8 mouse cellular contexts compared by ENCODE assay signal in the genomic region with DNA sequence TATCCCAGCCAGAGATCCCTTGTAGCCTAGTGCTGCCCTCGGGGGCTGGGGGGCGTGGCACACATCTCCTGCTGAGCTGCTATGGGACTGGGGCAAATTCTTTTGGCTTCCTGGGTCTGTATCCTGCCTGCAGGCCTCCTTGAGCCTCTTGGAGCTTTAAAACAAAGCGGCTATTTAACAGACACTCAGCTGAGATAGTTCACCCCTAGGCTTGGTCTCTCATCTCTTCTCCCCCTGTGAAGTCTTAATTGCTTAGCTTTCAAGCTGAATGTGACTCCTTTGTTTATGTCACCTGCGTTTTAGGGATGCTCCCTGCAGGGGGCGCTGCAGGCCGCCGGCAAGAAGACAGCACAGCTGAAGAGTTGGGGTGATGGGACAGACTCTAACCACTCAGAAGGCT. TPM values are rescaled to one million over a fixed set of nuclear protein-coding genes. Genes with fewer than 3 reads are reported as not detected.
DNase-seq lines count a peak whose midpoint lies in the region; ATAC-seq and TF ChIP-seq lines count a peak whose summit lies in the region.

No protein-coding gene starts in this region.

- TF ChIP-seq EP300 in CH12.LX (IDR thresholded peaks at IDR 0.05; ENCODE audit: low read length), result no peak

- no peaks in the 10 kb centered on the region for H3K79me2 ChIP-seq in CH12.LX (replicated peaks; ENCODE audit: control insufficient read depth, extremely low read depth, insufficient read depth, poor library complexity, severe bottlenecking)

- H3K9me3 ChIP-seq in CH12.LX (replicated peaks; ENCODE audit: low read length), result no peaks in the 10 kb centered on the region

- H3K9ac ChIP-seq in CH12.LX (ENCODE audit: insufficient read depth, low read depth), result no peak overlapping the region

- in situ Hi-C loops in CH12.LX (cut with MboI; ENCODE audit: low pct_ligation_motif_present, low pct_unique_long_range_greater_than_20kb, low sequenced_read_pairs), result loop anchor here (5.0 kb wide), 1 partner anchor 38 kb away; a partner anchor contains a TSS

- peak; percentile 46 for TF ChIP-seq RAD21 in CH12.LX (IDR thresholded peaks at IDR 0.05; ENCODE audit: low read depth, low read length)

- DNase-seq in layer of hippocampus, adult 2 months (ENCODE audit: low spot score in 2 of 2), result no peak
- no peak for DNase-seq in layer of hippocampus, postnatal 25 days (ENCODE audit: extremely low spot score in 1 of 2, low spot score in 1 of 2)
- DNase-seq in CH12.LX (ENCODE audit: extremely low read depth) (peak; percentile 26), adipocyte (ENCODE audit: low spot score) (no peak)
- DNase-seq in c-Kit-positive CD71-positive TER-119-positive erythroid progenitor cells, embryonic 14.5 days (ENCODE audit: low spot score), result no peak
- no peak for DNase-seq in right cerebral cortex, postnatal 25 days

- H3K36me3 ChIP-seq in CH12.LX (replicated peaks in 1 of 2; ENCODE audit: control insufficient read depth in 1 of 2, insufficient read depth in 1 of 2, low read length in 1 of 2), result peaks cover 3 to 74% of the 10 kb centered on the region in 2 experiments

- ATAC-seq in megakaryocyte progenitor cell, adult 5-6 weeks (replicated peaks; ENCODE audit: poor library complexity), result peak; percentile 50; the same call in 1 of the 2 replicates

- dilution Hi-C loops in CH12.LX (cut with MboI; ENCODE audit: extremely low pct_ligation_motif_present, extremely low pct_unique_long_range_greater_than_20kb, low sequenced_read_pairs), result no loop called here

- H3K27ac ChIP-seq in layer of hippocampus, adult 2 months, result no peak overlapping the region
- no peak overlapping the region for H3K27ac ChIP-seq in CH12.LX (ENCODE audit: insufficient read depth, low read depth)
- H3K27ac ChIP-seq in bone marrow macrophage, adult 2 months (ENCODE audit: insufficient read depth, low read depth, low read length), result no peak overlapping the region

- H3K27me3 ChIP-seq in CH12.LX (replicated peaks), result no peaks in the 10 kb centered on the region

- H3K4me2 ChIP-seq in CH12.LX (ENCODE audit: insufficient read depth, low read depth, poor library complexity, severe bottlenecking), result no peak overlapping the region

- TF ChIP-seq POLR2A in CH12.LX (IDR thresholded peaks at IDR 0.05; ENCODE audit: low read depth, low read length), result no peak
- TF ChIP-seq POLR2A in bone marrow macrophage, adult 2 months (IDR thresholded peaks at IDR 0.05; ENCODE audit: borderline replicate concordance, low read depth, low read length), result no peak

- H3K4me3 ChIP-seq in layer of hippocampus, adult 2 months, result no peak overlapping the region
- no peak overlapping the region for H3K4me3 ChIP-seq in CH12.LX (replicated peaks in 1 of 3; ENCODE audit: low read depth in 2 of 3, low read length in 2 of 3, poor library complexity in 1 of 3)
- no peak overlapping the region for H3K4me3 ChIP-seq in bone marrow macrophage, adult 2 months (ENCODE audit: insufficient read depth, low read length)

- H3K4me1 ChIP-seq in CH12.LX (ENCODE audit: control insufficient read depth in 1 of 2, insufficient read depth in 2 of 2), result no peaks in the 10 kb centered on the region
- no peaks in the 10 kb centered on the region for H3K4me1 ChIP-seq in bone marrow macrophage, adult 2 months (ENCODE audit: control insufficient read depth, insufficient read depth, low read length)

- peak; percentile 69 for TF ChIP-seq CTCF in layer of hippocampus, adult 2 months (conservative IDR thresholded peaks at IDR 0.05)
- peak; percentile 42 to 66 for TF ChIP-seq CTCF in CH12.LX (conservative IDR thresholded peaks at IDR 0.05 in 1 of 2, IDR thresholded peaks at IDR 0.05 in 1 of 2; ENCODE audit: low read depth in 2 of 2, low read length in 2 of 2)
- peak; percentile 40 for TF ChIP-seq CTCF in bone marrow macrophage, adult 2 months (IDR thresholded peaks at IDR 0.05; ENCODE audit: low read depth, low read length)

TF ChIP-seq in CH12.LX, 34 proteins besides CTCF, POLR2A, EP300 and RAD21:
- peak; percentile 31 for TF ChIP-seq SMC3 (IDR thresholded peaks at IDR 0.05; ENCODE audit: low read depth, low read length)
- TF ChIP-seq USF2 (conservative IDR thresholded peaks at IDR 0.05; ENCODE audit: low read depth, low read length), result no peak
- TF ChIP-seq MAFK (IDR thresholded peaks at IDR 0.05; ENCODE audit: insufficient replicate concordance, low read length), result no peak
- TF ChIP-seq CHD1 (IDR thresholded peaks at IDR 0.05; ENCODE audit: low read depth, low read length), result no peak
- no peak for TF ChIP-seq USF1 (IDR thresholded peaks at IDR 0.05; ENCODE audit: low read depth, low read length)
- no peak for TF ChIP-seq ZNF384 (IDR thresholded peaks at IDR 0.05; ENCODE audit: low read depth, low read length)
- TF ChIP-seq ZMIZ1 (IDR thresholded peaks at IDR 0.05; ENCODE audit: low read depth, low read length), result no peak
- no peak for TF ChIP-seq JUN (IDR thresholded peaks at IDR 0.05; ENCODE audit: insufficient read depth, low read depth, low read length)
- no peak for TF ChIP-seq CHD2 (IDR thresholded peaks at IDR 0.05; ENCODE audit: low read length)

RNA-seq across cellular contexts. Expression of a gene that starts 38.8 kb away (rescaled TPM):
- total RNA-seq in layer of hippocampus, adult 2 months (2021), result 10 to 100 TPM; 20.3 to 23.2 TPM
- 10 to 100 TPM; 19.4 to 22.1 TPM for total RNA-seq in layer of hippocampus, postnatal 25 days (2021)
- total RNA-seq in CH12.LX (2012; rRNA removed) (8.7 and 9.8 TPM in 2 replicates), CH12.LX (2014; rRNA removed) (3.0 and 3.6 TPM in 2 replicates)
- 18.1 and 22.6 TPM in 2 replicates for polyA plus RNA-seq in CH12.LX (2012; ENCODE audit: insufficient read length, low read depth)
- 14.7 and 15.1 TPM in 2 replicates for polyA plus RNA-seq in bone marrow macrophage, adult 2 months (2012; ENCODE audit: insufficient read depth, insufficient read length, missing spikeins)
- total RNA-seq in megakaryocyte progenitor cell, adult 5-6 weeks (2015), result 12.9 and 14.9 TPM in 2 replicates
- 6.6 and 7.0 TPM in 2 replicates for total RNA-seq in megakaryocyte progenitor cell, adult 5-6 weeks (2017)

RNA-seq across cellular contexts. Expression of a gene that starts 39.9 kb away (rescaled TPM):
- 100 to 1,000 TPM; 179 to 184 TPM for total RNA-seq in layer of hippocampus, adult 2 months (2021)
- total RNA-seq in layer of hippocampus, postnatal 25 days (2021), result 100 to 1,000 TPM; 174 to 194 TPM
- total RNA-seq in CH12.LX (2012; rRNA removed) (75.7 and 87.8 TPM in 2 replicates), CH12.LX (2014; rRNA removed) (69.4 and 70.7 TPM in 2 replicates)
- polyA plus RNA-seq in CH12.LX (2012; ENCODE audit: insufficient read length, low read depth), result 84.2 and 88.4 TPM in 2 replicates
- polyA plus RNA-seq in bone marrow macrophage, adult 2 months (2012; ENCODE audit: insufficient read depth, insufficient read length, missing spikeins), result 79.0 and 92.5 TPM in 2 replicates
- 46.0 and 52.2 TPM in 2 replicates for total RNA-seq in megakaryocyte progenitor cell, adult 5-6 weeks (2015)
- 76.3 and 87.6 TPM in 2 replicates for total RNA-seq in megakaryocyte progenitor cell, adult 5-6 weeks (2017)
